Mouse (Mus musculus) hindbrain, embryonic 14.5 days (tissue): ENCODE measurements around the gene Ankfn1. TPM values are rescaled to one million over a fixed set of nuclear protein-coding genes. Genes with fewer than 3 reads are reported as not detected.

ENCODE experiments used
- ATAC-seq: fragments of 200-750 bp; cut with Nextera tagmentation; 2 replicates; pipeline ENCODE4 v1.8.0; 2017; ENCODE audit warnings: moderate number of reproducible peaks, mild to moderate bottlenecking, moderate TSS enrichment, moderate library complexity; ENCODE audit not compliant: low FRiP score
- DNase-seq: peaks from one replicate; pipeline ENCODE4 v3.0.0-alpha.2; 2015; ENCODE audit warnings: low spot score
- H3K27ac ChIP-seq: fragments of 300-500 bp; sonication (generic); 2 replicates; pipeline ENCODE4 v1.5.1; 2014; ENCODE audit warnings: mild to moderate bottlenecking, moderate library complexity
- H3K27me3 ChIP-seq: fragments of 300-500 bp; sonication (generic); 2 replicates; pipeline ENCODE4 v1.6.1; 2014; ENCODE audit warnings: mild to moderate bottlenecking, low read length, mixed read lengths; ENCODE audit not compliant: control insufficient read depth, insufficient read depth
- H3K36me3 ChIP-seq: fragments of 300-500 bp; sonication (generic); replicated peaks from 2 replicates; pipeline ENCODE4 v1.6.1; 2014; ENCODE audit not compliant: control insufficient read depth, insufficient read depth
- H3K4me1 ChIP-seq: fragments of 300-500 bp; sonication (generic); replicated peaks from 2 replicates; pipeline ENCODE4 v1.6.1; 2014; ENCODE audit warnings: antibody characterized with exemption, low read length, mixed read lengths; ENCODE audit not compliant: control insufficient read depth, insufficient read depth
- H3K4me2 ChIP-seq: fragments of 300-500 bp; sonication (generic); replicated peaks from 2 replicates; pipeline ENCODE4 v1.6.1; 2014; ENCODE audit warnings: mild to moderate bottlenecking, moderate library complexity
- H3K4me3 ChIP-seq: fragments of 300-500 bp; sonication (generic); replicated peaks from 2 replicates; pipeline ENCODE4 v1.5.1; 2014; ENCODE audit warnings: mild to moderate bottlenecking, low read length
- H3K9ac ChIP-seq: fragments of 300-500 bp; sonication (generic); 2 replicates; pipeline ENCODE4 v1.6.1; 2014
- H3K9me3 ChIP-seq: fragments of 300-500 bp; sonication (generic); 2 replicates; pipeline ENCODE4 v1.6.1; 2016; ENCODE audit warnings: low read length; ENCODE audit not compliant: control insufficient read depth
- WGBS: fragments of 180-500 bp; shearing (Covaris S2); extraction: QIAGEN DNeasy Blood & Tissue Kit; methylation state at CpG from one replicate; pipeline ENCODE4 v1.1.7; 2014; 5-methylcytosine and 5-hydroxymethylcytosine counted together
- polyA plus RNA-seq: library from polyadenylated mRNA; unstranded; fragments of >200 nt; fragmentation: Nextera tagmentation; extraction: Ambion mirVana; gene quantifications from 2 replicates; pipeline ENCODE4 v1.2.1, GENCODE M21; 2014

Gene Ankfn1
- polyA plus RNA-seq, 1 experiment from 2014 or later, result 4.8 TPM

- Histone ChIP-seq H3K4me2 (no peak overlapping the region), H3K4me3 (no peak overlapping the region), H3K27ac (no peak overlapping the region), H3K9ac (no peak overlapping the region), H3K27me3 (no peaks in the 10 kb centered on the region), H3K4me1 (no peaks in the 10 kb centered on the region), H3K9me3 (no peaks in the 10 kb centered on the region), H3K36me3 (no peaks in the 10 kb centered on the region)
- DNase-seq (no peak), ATAC-seq (no peak)
- WGBS, result 94% methylated on average over 6 of the region's 6 CpGs
These were observed 171.1 kb downstream of the Ankfn1 start for GRCm38 (mm10) chr11:89606346-89606745.

GRCm38 (mm10) chr11:89602966-89603365 is 174.5 kb downstream of the Ankfn1 start:
- Histone ChIP-seq H3K9ac (no peak overlapping the region), H3K27ac (no peak overlapping the region), H3K9me3 (no peaks in the 10 kb centered on the region), H3K4me2 (no peak overlapping the region), H3K4me3 (no peak overlapping the region), H3K27me3 (no peaks in the 10 kb centered on the region), H3K36me3 (no peaks in the 10 kb centered on the region), H3K4me1 (no peaks in the 10 kb centered on the region)
- WGBS, result 88% methylated on average over 5 of the region's 5 CpGs
- ATAC-seq (no peak), DNase-seq (no peak)

GRCm38 (mm10) chr11:89600921-89601515 is 176.4 kb downstream of the Ankfn1 start:
- no peak for ATAC-seq
- H3K9ac ChIP-seq, result no peak overlapping the region

DNA sequence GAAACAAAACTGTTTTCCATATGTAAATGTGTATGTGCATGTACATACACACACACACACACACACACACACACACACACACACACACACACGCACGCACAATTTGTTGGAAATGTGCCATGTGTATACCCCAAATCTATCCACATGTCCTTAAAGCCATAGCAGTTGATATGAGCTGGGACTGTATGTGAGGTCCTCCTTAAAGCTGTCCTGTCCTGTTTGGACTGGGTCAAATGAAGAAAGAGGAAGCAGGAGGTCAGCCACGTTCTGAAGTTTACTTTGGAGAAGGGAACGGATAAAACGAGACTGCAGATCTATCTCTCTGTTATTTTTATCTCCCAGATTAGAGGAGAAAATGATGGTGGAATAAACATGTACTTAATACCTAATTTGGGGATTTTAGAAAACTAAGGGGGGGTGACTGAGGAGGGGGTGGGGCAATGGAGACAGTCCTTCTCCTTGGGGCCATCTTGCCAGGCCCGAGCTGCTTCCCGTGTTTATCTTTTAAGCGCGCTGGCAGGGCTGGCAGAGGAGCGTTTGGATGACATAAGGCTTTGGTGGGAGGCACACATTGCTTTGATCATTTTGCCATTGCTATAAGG is 187.1 kb downstream of the Ankfn1 start:
- ATAC-seq, result no peak
- H3K4me3 ChIP-seq, result no peak overlapping the region
- H3K4me2 ChIP-seq, result no peak overlapping the region
- no peak overlapping the region for H3K9ac ChIP-seq
- no peaks in the 10 kb centered on the region for H3K4me1 ChIP-seq
- 89% methylated on average over 10 of the region's 10 CpGs for WGBS
- H3K9me3 ChIP-seq, result no peaks in the 10 kb centered on the region
- no peaks in the 10 kb centered on the region for H3K27me3 ChIP-seq
- H3K27ac ChIP-seq, result no peak overlapping the region
- no peak for DNase-seq
- H3K36me3 ChIP-seq, result no peaks in the 10 kb centered on the region

More at GRCm38 (mm10) chr11:89600921-89601515, 176.4 kb downstream of the Ankfn1 start:
- H3K4me1 ChIP-seq, result no peaks in the 10 kb centered on the region
- DNase-seq, result no peak
- WGBS, result 90% methylated on average over 8 of the region's 8 CpGs
- H3K9me3 ChIP-seq, result no peaks in the 10 kb centered on the region
- no peaks in the 10 kb centered on the region for H3K36me3 ChIP-seq
- H3K27me3 ChIP-seq, result no peaks in the 10 kb centered on the region
- H3K4me2 ChIP-seq, result no peak overlapping the region
- H3K4me3 ChIP-seq, result no peak overlapping the region
- H3K27ac ChIP-seq, result no peak overlapping the region

DNA sequence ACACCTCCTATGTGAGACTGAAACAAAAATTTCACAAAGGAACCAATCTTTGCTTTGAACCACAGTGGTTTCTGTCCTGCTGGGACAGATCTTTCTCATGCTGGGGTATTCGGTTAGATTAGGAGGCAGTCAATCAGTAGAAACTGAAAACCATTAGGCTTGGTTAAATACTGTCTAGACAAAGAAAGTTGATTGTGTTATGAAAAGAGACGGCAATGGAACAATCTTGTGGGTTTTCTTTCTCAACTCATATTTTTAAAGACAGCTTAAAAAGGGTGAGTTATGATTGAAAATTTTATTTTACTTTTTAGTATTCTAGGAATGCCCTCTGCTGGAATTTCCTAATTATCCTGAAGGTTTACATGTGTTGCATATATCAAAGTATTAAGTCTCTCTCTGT is 191.1 kb downstream of the Ankfn1 start:
- Histone ChIP-seq H3K27ac (no peak overlapping the region), H3K36me3 (no peaks in the 10 kb centered on the region), H3K4me2 (no peak overlapping the region), H3K9ac (no peak overlapping the region), H3K4me3 (no peak overlapping the region), H3K27me3 (no peaks in the 10 kb centered on the region), H3K9me3 (no peaks in the 10 kb centered on the region), H3K4me1 (no peaks in the 10 kb centered on the region)
- WGBS, result 50% methylated on average over 2 of the region's 2 CpGs
- ATAC-seq (no peak), DNase-seq (no peak)

- no peak overlapping the region for H3K9ac ChIP-seq
- ATAC-seq (no peak), DNase-seq (no peak)
- no peaks in the 10 kb centered on the region for H3K27me3 ChIP-seq
- H3K4me3 ChIP-seq, result no peak overlapping the region
- WGBS, result 80% methylated on average over 6 of the region's 6 CpGs
- no peak overlapping the region for H3K4me2 ChIP-seq
- no peaks in the 10 kb centered on the region for H3K4me1 ChIP-seq
- H3K36me3 ChIP-seq, result no peaks in the 10 kb centered on the region
- no peak overlapping the region for H3K27ac ChIP-seq
- no peaks in the 10 kb centered on the region for H3K9me3 ChIP-seq
These were observed 197.6 kb downstream of the Ankfn1 start for GRCm38 (mm10) chr11:89579826-89580225.

DNA sequence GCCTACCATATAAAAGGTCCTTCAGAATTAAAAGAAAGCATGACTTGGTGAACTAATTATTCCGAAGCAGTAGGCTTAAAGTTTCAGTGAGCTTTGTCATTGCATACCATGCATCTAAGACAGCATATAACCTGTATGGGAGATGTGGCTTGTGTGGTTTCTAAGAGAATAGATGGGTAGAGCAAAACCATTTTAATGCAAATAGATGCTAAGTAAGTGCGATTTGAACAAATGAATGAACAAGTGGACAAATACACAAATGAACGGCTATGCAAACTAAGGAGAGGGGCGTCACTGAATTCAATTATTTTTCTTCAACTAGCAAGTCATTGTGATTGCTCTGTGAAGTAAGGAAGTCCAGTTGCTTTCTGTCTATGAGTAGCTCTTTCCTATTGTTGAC is 198.3 kb downstream of the Ankfn1 start:
- no peaks in the 10 kb centered on the region for H3K9me3 ChIP-seq

GRCm38 (mm10) chr11:89574269-89574838 is 203.1 kb downstream of the Ankfn1 start:
- Histone ChIP-seq H3K36me3 (no peaks in the 10 kb centered on the region), H3K27me3 (no peaks in the 10 kb centered on the region), H3K4me3 (no peak overlapping the region), H3K4me1 (no peaks in the 10 kb centered on the region), H3K27ac (no peak overlapping the region), H3K9ac (no peak overlapping the region), H3K4me2 (no peak overlapping the region), H3K9me3 (no peaks in the 10 kb centered on the region)
- ATAC-seq (no peak), DNase-seq (no peak)
- 79% methylated on average over 11 of the region's 11 CpGs for WGBS

More for the DNA sequence above, 198.3 kb downstream of the Ankfn1 start:
- no peak for ATAC-seq
- Histone ChIP-seq H3K4me1 (no peaks in the 10 kb centered on the region), H3K27ac (no peak overlapping the region), H3K4me2 (no peak overlapping the region), H3K4me3 (no peak overlapping the region), H3K9ac (no peak overlapping the region), H3K36me3 (no peaks in the 10 kb centered on the region), H3K27me3 (no peaks in the 10 kb centered on the region)
- 58% methylated on average over 4 of the region's 4 CpGs for WGBS
- no peak for DNase-seq

DNA sequence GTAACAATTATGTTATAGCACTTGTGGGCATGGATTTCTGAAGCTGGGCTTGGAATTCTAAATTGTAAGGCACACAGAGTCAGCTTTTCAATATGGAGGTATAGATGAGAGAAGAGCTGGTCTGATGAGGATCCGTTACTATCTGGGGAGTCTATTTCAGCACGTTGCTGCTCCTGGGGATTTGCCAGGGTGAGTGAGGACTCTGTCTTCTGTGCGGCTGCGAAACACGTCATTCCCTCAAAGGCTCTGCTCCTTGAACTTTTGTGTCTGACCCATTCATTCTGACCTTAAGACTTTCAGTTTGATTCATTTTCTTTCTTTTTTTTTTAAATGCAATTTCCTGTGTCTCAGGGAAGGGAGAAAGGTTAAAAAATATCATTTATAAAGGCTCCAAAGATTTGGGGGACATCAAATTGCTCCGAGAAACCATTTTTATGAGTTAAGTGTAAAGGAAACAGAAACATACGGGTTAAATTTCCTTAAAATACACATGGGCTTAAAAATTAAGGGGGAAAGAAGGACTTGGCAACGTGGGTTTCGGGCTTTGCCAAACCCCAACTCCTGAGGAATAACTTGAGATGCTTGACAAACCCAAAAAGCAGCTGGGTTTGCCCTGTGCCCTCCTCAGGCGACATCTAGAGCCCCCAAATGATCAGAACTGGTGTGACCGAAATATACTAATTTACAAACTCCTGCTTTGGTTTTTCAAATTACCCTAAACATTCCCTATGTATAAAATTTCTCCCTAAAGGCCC is 207.9 kb downstream of the Ankfn1 start:
- Histone ChIP-seq H3K4me3 (no peak overlapping the region), H3K9ac (no peak overlapping the region), H3K9me3 (no peaks in the 10 kb centered on the region), H3K4me1 (no peaks in the 10 kb centered on the region), H3K27ac (no peak overlapping the region), H3K27me3 (no peaks in the 10 kb centered on the region), H3K4me2 (no peak overlapping the region), H3K36me3 (no peaks in the 10 kb centered on the region)
- DNase-seq, result no peak
- ATAC-seq, result no peak
- 77% methylated on average over 11 of the region's 11 CpGs for WGBS
